8 mouse cellular contexts compared by ENCODE assay signal in the genomic region with DNA sequence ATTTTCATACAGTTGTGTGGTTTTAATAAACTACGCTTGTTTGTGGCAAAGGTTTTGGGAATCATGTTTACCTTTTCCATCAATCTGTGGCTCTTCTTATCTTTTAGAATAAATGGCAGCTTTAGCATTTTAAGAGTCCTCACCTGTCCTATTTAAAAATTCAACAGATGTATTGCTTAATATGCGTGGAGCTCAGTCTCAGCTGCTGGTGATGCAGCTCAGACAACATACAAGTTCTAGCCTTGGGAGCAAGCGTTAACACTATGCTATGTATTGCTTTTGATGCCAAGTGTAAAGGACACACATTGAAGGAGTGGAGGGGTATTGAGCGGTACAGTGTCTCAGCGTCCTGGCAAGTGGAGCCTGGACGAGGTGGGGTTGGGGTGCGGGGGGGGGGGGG. TPM values are rescaled to one million over a fixed set of nuclear protein-coding genes. Genes with fewer than 3 reads are reported as not detected.
A peak's percentile ranks its signal among the peaks of the same experiment; 100 is the strongest.
DNase-seq lines count a peak whose midpoint lies in the region; ATAC-seq and TF ChIP-seq lines count a peak whose summit lies in the region.

No protein-coding gene starts in this region.

- TF ChIP-seq POLR2A in limb, embryonic 14.5 days (IDR thresholded peaks at IDR 0.05; ENCODE audit: borderline replicate concordance, extremely low read depth, insufficient read depth, insufficient read length) = no peak

- peak overlapping the region; percentile 60 for H3K4me2 ChIP-seq in limb, embryonic 14.5 days (replicated peaks; ENCODE audit: low read depth, low read length, severe bottlenecking)
- H3K4me2 ChIP-seq in stomach, postnatal 0 days (replicated peaks; ENCODE audit: low read depth) = peak overlapping the region; percentile 51

- peaks cover 9% of the 10 kb centered on the region for H3K4me1 ChIP-seq in megakaryocyte, embryonic 14.5 days
- peaks cover 6% of the 10 kb centered on the region for H3K4me1 ChIP-seq in limb, embryonic 14.5 days (ENCODE audit: control insufficient read depth, insufficient read depth, low read length)
- H3K4me1 ChIP-seq in stomach, postnatal 0 days (replicated peaks; ENCODE audit: control insufficient read depth, insufficient read depth) = no peaks in the 10 kb centered on the region

- H3K4me3 ChIP-seq in megakaryocyte, embryonic 14.5 days (replicated peaks) = peak overlapping the region; percentile 96
- peak overlapping the region; percentile 92 for H3K4me3 ChIP-seq in limb, embryonic 14.5 days (replicated peaks; ENCODE audit: low read length)
- H3K4me3 ChIP-seq in stomach, postnatal 0 days (ENCODE audit: low read depth, low read length) = peak overlapping the region; percentile 94

- peaks cover 45% of the 10 kb centered on the region for H3K36me3 ChIP-seq in megakaryocyte, embryonic 14.5 days (replicated peaks; ENCODE audit: low read length)
- H3K36me3 ChIP-seq in limb, embryonic 14.5 days (ENCODE audit: control insufficient read depth, insufficient read depth, low read length) = peaks cover 26% of the 10 kb centered on the region
- H3K36me3 ChIP-seq in stomach, postnatal 0 days (ENCODE audit: control insufficient read depth, insufficient read depth, low read length) = no peaks in the 10 kb centered on the region

- ATAC-seq in megakaryocyte, adult 5-6 weeks (ENCODE audit: poor library complexity, severe bottlenecking) = no peak
- ATAC-seq in limb, embryonic 14.5 days (ENCODE audit: low FRiP score, low read depth) = no peak
- ATAC-seq in stomach, postnatal 0 days (ENCODE audit: low FRiP score, low TSS enrichment) = no peak

- no peak for TF ChIP-seq CTCF in stomach, postnatal 0 days (IDR thresholded peaks at IDR 0.05; ENCODE audit: low read depth)

- no peak overlapping the region; the same call in 1 of the 2 replicates for H3K27ac ChIP-seq in limb, embryonic 14.5 days (replicated peaks; ENCODE audit: low read depth, low read length)
- H3K27ac ChIP-seq in stomach, postnatal 0 days (replicated peaks) = no peak overlapping the region; the same call in 1 of the 2 replicates

- peak overlapping the region; percentile 76; the same call in 1 of the 2 replicates for H3K9ac ChIP-seq in limb, embryonic 14.5 days (ENCODE audit: low read depth, low read length, severe bottlenecking)
- peak overlapping the region; percentile 69; the same call in 1 of the 2 replicates for H3K9ac ChIP-seq in stomach, postnatal 0 days (ENCODE audit: low read length)

- H3K27me3 ChIP-seq in megakaryocyte, embryonic 14.5 days (replicated peaks) = no peaks in the 10 kb centered on the region
- no peaks in the 10 kb centered on the region for H3K27me3 ChIP-seq in limb, embryonic 14.5 days (ENCODE audit: control insufficient read depth, insufficient read depth, low read length)
- H3K27me3 ChIP-seq in stomach, postnatal 0 days (ENCODE audit: control insufficient read depth, insufficient read depth, low read length) = no peaks in the 10 kb centered on the region

- no peaks in the 10 kb centered on the region for H3K9me3 ChIP-seq in megakaryocyte, embryonic 14.5 days
- no peaks in the 10 kb centered on the region for H3K9me3 ChIP-seq in limb, embryonic 14.5 days (ENCODE audit: control insufficient read depth, low read length)
- no peaks in the 10 kb centered on the region for H3K9me3 ChIP-seq in stomach, postnatal 0 days (ENCODE audit: control insufficient read depth, low read length)

- WGBS in limb, embryonic 14.5 days = 5% methylated on average over 7 of the region's 7 CpGs
- 1% methylated on average over 6 of the region's 7 CpGs for WGBS in stomach, postnatal 0 days

- DNase-seq in adrenal gland, adult 2 months = peak; percentile 10
- DNase-seq in adrenal gland, adult 8-10 months = no peak
- DNase-seq in limb, embryonic 14.5 days (ENCODE audit: low spot score) = no peak
- peak; percentile 16 for DNase-seq in stomach, postnatal 0 days (ENCODE audit: low spot score)
- DNase-seq in spleen, postnatal 14 days (ENCODE audit: low spot score in 2 of 2) = no peak
- no peak for DNase-seq in lung, postnatal 10 days

- TF ChIP-seq EP300 in stomach, postnatal 0 days (optimal IDR thresholded peaks at IDR 0.05) = no peak

RNA-seq across cellular contexts. Expression of gene Rpl15, which starts 0.5 kb away (rescaled TPM):
- 100 to 1,000 TPM; 734 to 830 TPM for total RNA-seq in adrenal gland, adult 2 months (2021)
- 76.9 and 101 TPM in 2 replicates for polyA plus RNA-seq in adrenal gland, adult 2 months (2012; rRNA removed)
- total RNA-seq in adrenal gland, adult 8-10 months (2022) = 100 to 1,000 TPM; 673 to 753 (median 717) TPM
- 78.0 and 176 TPM in 2 replicates for polyA plus RNA-seq in megakaryocyte, embryonic 14.5 days (2012; ENCODE audit: insufficient read depth, low replicate concordance)
- 1,377 and 1,389 TPM in 2 replicates for total RNA-seq in megakaryocyte, adult 5-6 weeks (2015)
- 1,172 and 1,341 TPM in 2 replicates for total RNA-seq in megakaryocyte, adult 5-6 weeks (2017)
- 1,239 and 1,286 TPM in 2 replicates for polyA plus RNA-seq in limb, embryonic 14.5 days (2012; rRNA removed)
- polyA plus RNA-seq in limb, embryonic 14.5 days (2014; fragmentation: Nextera tagmentation; extraction: Ambion mirVana) = 465 and 499 TPM in 2 replicates
- polyA plus RNA-seq in stomach, postnatal 0 days (2015; fragmentation: Nextera tagmentation; extraction: Ambion mirVana) = 372 and 389 TPM in 2 replicates

RNA-seq across cellular contexts. Expression of gene Nkiras1, which starts 0.7 kb away (rescaled TPM):
- 10 to 100 TPM; 24.7 to 26.7 TPM for total RNA-seq in adrenal gland, adult 2 months (2021)
- polyA plus RNA-seq in adrenal gland, adult 2 months (2012; rRNA removed) = 0.79 and 0.90 TPM in 2 replicates
- 10 to 100 TPM; 24.8 to 27.4 (median 26.1) TPM for total RNA-seq in adrenal gland, adult 8-10 months (2022)
- polyA plus RNA-seq in megakaryocyte, embryonic 14.5 days (2012; ENCODE audit: insufficient read depth, low replicate concordance) = 0.51 TPM in 1 of 2 replicates, not detected in the other
- total RNA-seq in megakaryocyte, adult 5-6 weeks (2015) = 5.5 and 5.9 TPM in 2 replicates
- total RNA-seq in megakaryocyte, adult 5-6 weeks (2017) = 1.7 and 6.9 TPM in 2 replicates
- polyA plus RNA-seq in limb, embryonic 14.5 days (2012; rRNA removed) = 14.6 and 25.0 TPM in 2 replicates
- 16.1 and 18.5 TPM in 2 replicates for polyA plus RNA-seq in limb, embryonic 14.5 days (2014; fragmentation: Nextera tagmentation; extraction: Ambion mirVana)
- 14.2 and 15.9 TPM in 2 replicates for polyA plus RNA-seq in stomach, postnatal 0 days (2015; fragmentation: Nextera tagmentation; extraction: Ambion mirVana)

RNA-seq across cellular contexts. Expression of gene Nr1d2, which starts 32.7 kb away (rescaled TPM):
- total RNA-seq in adrenal gland, adult 2 months (2021) = 10 to 100 TPM; 37.0 to 82.4 TPM
- 65.7 and 78.2 TPM in 2 replicates for polyA plus RNA-seq in adrenal gland, adult 2 months (2012; rRNA removed)
- 100 to 1,000 TPM in 3 of 4 experiments, 10 to 100 TPM in 1; 98.8 to 150 (median 116) TPM for total RNA-seq in adrenal gland, adult 8-10 months (2022)
- polyA plus RNA-seq in megakaryocyte, embryonic 14.5 days (2012; ENCODE audit: insufficient read depth, low replicate concordance) = 0.32 TPM in 1 of 2 replicates, not detected in the other
- total RNA-seq in megakaryocyte, adult 5-6 weeks (2015) = 3.9 and 6.6 TPM in 2 replicates
- 5.1 and 6.2 TPM in 2 replicates for total RNA-seq in megakaryocyte, adult 5-6 weeks (2017)
- 4.7 and 5.2 TPM in 2 replicates for polyA plus RNA-seq in limb, embryonic 14.5 days (2012; rRNA removed)
- polyA plus RNA-seq in limb, embryonic 14.5 days (2014; fragmentation: Nextera tagmentation; extraction: Ambion mirVana) = 9.7 and 9.8 TPM in 2 replicates
- 11.1 and 13.0 TPM in 2 replicates for polyA plus RNA-seq in stomach, postnatal 0 days (2015; fragmentation: Nextera tagmentation; extraction: Ambion mirVana)

RNA-seq across cellular contexts. Expression of gene Ube2e1, which starts 60.0 kb away (rescaled TPM):
- total RNA-seq in adrenal gland, adult 2 months (2021) = 100 to 1,000 TPM in 1 of 2 experiments, 10 to 100 TPM in 1; 80.1 to 104 TPM
- 6.8 and 7.8 TPM in 2 replicates for polyA plus RNA-seq in adrenal gland, adult 2 months (2012; rRNA removed)
- total RNA-seq in adrenal gland, adult 8-10 months (2022) = 100 to 1,000 TPM in 1 of 4 experiments, 10 to 100 TPM in 3; 75.9 to 101 (median 93.4) TPM
- 9.1 and 51.6 TPM in 2 replicates for polyA plus RNA-seq in megakaryocyte, embryonic 14.5 days (2012; ENCODE audit: insufficient read depth, low replicate concordance)
- 73.6 and 74.5 TPM in 2 replicates for total RNA-seq in megakaryocyte, adult 5-6 weeks (2015)
- 56.5 and 61.4 TPM in 2 replicates for total RNA-seq in megakaryocyte, adult 5-6 weeks (2017)
- 88.3 and 91.0 TPM in 2 replicates for polyA plus RNA-seq in limb, embryonic 14.5 days (2012; rRNA removed)
- 51.7 and 51.8 TPM in 2 replicates for polyA plus RNA-seq in limb, embryonic 14.5 days (2014; fragmentation: Nextera tagmentation; extraction: Ambion mirVana)
- 104 TPM in 2 replicates for polyA plus RNA-seq in stomach, postnatal 0 days (2015; fragmentation: Nextera tagmentation; extraction: Ambion mirVana)

Comparison
In these comparisons a context has a peak if more than half of its experiments do, and no peak if none do; other contexts are left out.
1. DNase-seq: peak in adrenal gland, adult 2 months (single experiment) and stomach, postnatal 0 days (single experiment); none in adrenal gland, adult 8-10 months (single experiment), limb, embryonic 14.5 days (single experiment), spleen, postnatal 14 days (0 of 2) and lung, postnatal 10 days (single experiment).
2. Peak in every context shown above with its lines, with median percentiles within 50 percentile points of each other: H3K4me3 ChIP-seq.